Mouse (Mus musculus) spleen, adult 2 months (tissue): ENCODE measurements around the gene Ipo5.

Source experiments
- CTCF ChIP-seq: fragments of 200-500 bp; IDR thresholded peaks from 2 replicates; pipeline ENCODE4 v1.5.1; 2011; ENCODE audit warnings: mild to moderate bottlenecking, inconsistent platforms; ENCODE audit not compliant: insufficient read depth, insufficient read length, insufficient replicate concordance; ENCODE audit errors: extremely low read depth
- POLR2A ChIP-seq: fragments of 200-500 bp; IDR thresholded peaks from 2 replicates; pipeline ENCODE4 v1.6.1; 2011; ENCODE audit warnings: low read depth, low read length, inconsistent platforms

DNA sequence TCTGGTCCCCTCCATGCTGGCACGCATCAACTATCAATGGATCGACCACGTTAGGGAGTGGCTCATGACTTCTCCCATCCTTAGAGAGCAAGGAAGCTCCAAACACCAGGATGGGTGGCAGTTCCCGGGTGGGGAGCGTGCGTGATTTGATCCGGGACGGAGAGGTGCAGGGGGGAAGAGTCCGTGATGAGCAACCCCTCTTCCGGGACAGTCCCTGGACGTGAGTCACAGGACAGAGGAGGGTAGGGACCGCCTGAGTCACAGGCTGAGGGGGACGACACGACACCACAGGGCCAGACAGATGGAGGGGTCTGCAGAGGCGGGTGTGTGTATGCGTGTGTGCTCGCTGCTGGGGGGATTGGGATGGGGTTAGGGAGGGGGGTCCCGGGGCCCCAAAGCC lies 704 bp upstream of the Ipo5 start:
- TF ChIP-seq POLR2A (no peak), CTCF (no peak)
